Mouse (Mus musculus): ENCODE results near the gene Cep85l.
A peak's percentile ranks its signal among the peaks of the same experiment; 100 is the strongest.

Cep85l gene

GRCm38 (mm10) chr10:53379709-53380106 lies at the start of gene Cep85l:
Cep85l (minus strand) TSS chr10:53379947.
- peak; percentile 93 to 94 for DNase-seq (ENCODE audit: low spot score in 2 of 2)

- DNase-seq (ENCODE audit: low spot score in 2 of 2): no peak
These were observed 49.1 kb upstream of the Cep85l start for GRCm38 (mm10) chr10:53428695-53429447.

GRCm38 (mm10) chr10:53426524-53426923 lies 46.8 kb upstream of the Cep85l start:
- no peak for DNase-seq (ENCODE audit: low spot score in 2 of 2)

GRCm38 (mm10) chr10:53423091-53423490 lies 43.3 kb upstream of the Cep85l start:
- DNase-seq (ENCODE audit: low spot score in 2 of 2): no peak

GRCm38 (mm10) chr10:53422206-53422605 lies 42.5 kb upstream of the Cep85l start:
- DNase-seq (ENCODE audit: low spot score in 2 of 2): no peak

GRCm38 (mm10) chr10:53421613-53422012 lies 41.9 kb upstream of the Cep85l start:
- no peak for DNase-seq (ENCODE audit: low spot score in 2 of 2)

- no peak for DNase-seq (ENCODE audit: low spot score in 2 of 2)
These were observed 40.3 kb upstream of the Cep85l start for GRCm38 (mm10) chr10:53420069-53420468.

GRCm38 (mm10) chr10:53419139-53419935 lies 39.6 kb upstream of the Cep85l start:
- no peak for DNase-seq (ENCODE audit: low spot score in 2 of 2)

- DNase-seq (ENCODE audit: low spot score in 2 of 2): no peak
These were observed 37.3 kb upstream of the Cep85l start for GRCm38 (mm10) chr10:53417015-53417414.

GRCm38 (mm10) chr10:53416152-53416712 lies 36.5 kb upstream of the Cep85l start:
- DNase-seq (ENCODE audit: low spot score in 2 of 2): no peak

- no peak for DNase-seq (ENCODE audit: low spot score in 2 of 2)
These were observed 35.5 kb upstream of the Cep85l start for GRCm38 (mm10) chr10:53415252-53415651.

GRCm38 (mm10) chr10:53414092-53415085 lies 34.6 kb upstream of the Cep85l start:
- DNase-seq (ENCODE audit: low spot score in 2 of 2): no peak

- no peak for DNase-seq (ENCODE audit: low spot score in 2 of 2)
These were observed 33.2 kb upstream of the Cep85l start for GRCm38 (mm10) chr10:53412936-53413335.

GRCm38 (mm10) chr10:53412165-53412564 lies 32.4 kb upstream of the Cep85l start:
- no peak for DNase-seq (ENCODE audit: low spot score in 2 of 2)

GRCm38 (mm10) chr10:53410831-53411230 lies 31.1 kb upstream of the Cep85l start:
- no peak for DNase-seq (ENCODE audit: low spot score in 2 of 2)

GRCm38 (mm10) chr10:53407422-53407821 lies 27.7 kb upstream of the Cep85l start:
- DNase-seq (ENCODE audit: low spot score in 2 of 2): no peak

GRCm38 (mm10) chr10:53406845-53407244 lies 27.1 kb upstream of the Cep85l start:
- DNase-seq (ENCODE audit: low spot score in 2 of 2): no peak

GRCm38 (mm10) chr10:53402293-53402692 lies 22.5 kb upstream of the Cep85l start:
- DNase-seq (ENCODE audit: low spot score in 2 of 2): no peak

- DNase-seq (ENCODE audit: low spot score in 2 of 2): no peak
These were observed 19.3 kb upstream of the Cep85l start for GRCm38 (mm10) chr10:53399053-53399452.

- DNase-seq (ENCODE audit: low spot score in 2 of 2): peak in 1 of 2 experiments; percentile 29
These were observed 18.8 kb upstream of the Cep85l start for GRCm38 (mm10) chr10:53398540-53398902.

GRCm38 (mm10) chr10:53397846-53398539 lies 18.2 kb upstream of the Cep85l start:
- DNase-seq (ENCODE audit: low spot score in 2 of 2): no peak

All from right cerebral cortex, postnatal 10 days (tissue).